Mouse (Mus musculus): Measurements from ENCODE around the gene AW011738.

The AW011738 gene

DNA sequence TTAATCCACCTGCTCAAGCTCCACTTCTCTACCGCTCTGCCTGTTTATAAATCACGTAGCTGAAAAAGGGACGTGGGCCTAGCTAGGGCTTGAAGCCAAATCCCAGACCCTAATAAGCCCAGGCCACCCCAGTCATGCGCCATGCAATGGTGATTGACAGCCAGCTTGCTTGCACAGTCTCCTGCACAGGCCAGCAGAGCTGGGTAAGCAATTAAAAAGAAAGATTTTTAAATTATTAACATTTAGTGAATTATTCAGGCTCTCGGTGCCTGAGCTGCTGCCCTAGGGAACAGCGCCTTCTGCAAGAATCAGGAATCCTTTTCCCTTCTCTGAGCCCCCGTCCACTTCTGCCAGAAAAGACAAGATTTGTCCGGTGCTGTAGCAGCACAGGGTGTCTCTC lies 48.0 kb downstream of the AW011738 start:
- no peak for DNase-seq

DNA sequence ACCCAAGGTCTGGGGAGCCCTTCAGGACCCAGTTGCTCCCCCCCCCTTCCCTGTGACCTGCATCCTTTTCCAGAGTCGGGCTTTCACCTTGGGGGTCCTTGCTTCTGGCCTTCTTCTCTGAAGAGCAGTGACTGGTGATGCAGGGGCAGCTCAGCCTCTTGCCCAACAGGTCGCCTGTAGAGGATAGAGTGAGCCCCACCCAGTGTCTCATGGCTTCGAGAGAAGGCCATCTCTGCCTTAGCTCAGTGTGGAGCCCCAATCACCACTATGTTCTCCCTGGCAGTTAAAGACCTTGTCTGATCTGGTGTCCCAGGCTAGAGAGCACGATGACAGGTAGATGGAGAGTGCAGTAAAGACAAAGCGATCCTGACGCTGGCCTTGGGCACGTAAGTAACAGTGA lies 49.0 kb downstream of the AW011738 start:
- DNase-seq: no peak

- DNase-seq: no peak
Observed at GRCm38 (mm10) chr4:156252619-156253018, 49.5 kb downstream of the AW011738 start.

DNA sequence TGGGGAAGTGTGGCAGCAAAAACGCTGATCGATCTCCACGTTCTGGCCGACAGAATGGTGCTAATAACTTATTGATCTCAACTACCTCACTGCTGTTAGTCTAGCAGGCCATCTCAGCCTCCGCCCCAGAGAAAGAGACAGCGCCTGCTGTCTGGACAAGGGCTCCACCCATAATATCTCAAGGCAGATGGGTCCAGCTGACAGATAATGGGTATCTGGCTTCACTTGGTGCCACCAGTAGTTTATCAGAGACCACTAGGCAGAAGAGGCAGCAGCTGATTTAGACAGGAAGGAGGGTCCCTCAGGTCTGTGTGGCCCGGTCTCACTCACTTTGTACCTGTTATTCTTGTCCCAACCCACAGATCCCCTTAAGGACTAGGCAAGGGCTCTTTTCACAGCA lies 49.9 kb downstream of the AW011738 start:
- DNase-seq: no peak

DNA sequence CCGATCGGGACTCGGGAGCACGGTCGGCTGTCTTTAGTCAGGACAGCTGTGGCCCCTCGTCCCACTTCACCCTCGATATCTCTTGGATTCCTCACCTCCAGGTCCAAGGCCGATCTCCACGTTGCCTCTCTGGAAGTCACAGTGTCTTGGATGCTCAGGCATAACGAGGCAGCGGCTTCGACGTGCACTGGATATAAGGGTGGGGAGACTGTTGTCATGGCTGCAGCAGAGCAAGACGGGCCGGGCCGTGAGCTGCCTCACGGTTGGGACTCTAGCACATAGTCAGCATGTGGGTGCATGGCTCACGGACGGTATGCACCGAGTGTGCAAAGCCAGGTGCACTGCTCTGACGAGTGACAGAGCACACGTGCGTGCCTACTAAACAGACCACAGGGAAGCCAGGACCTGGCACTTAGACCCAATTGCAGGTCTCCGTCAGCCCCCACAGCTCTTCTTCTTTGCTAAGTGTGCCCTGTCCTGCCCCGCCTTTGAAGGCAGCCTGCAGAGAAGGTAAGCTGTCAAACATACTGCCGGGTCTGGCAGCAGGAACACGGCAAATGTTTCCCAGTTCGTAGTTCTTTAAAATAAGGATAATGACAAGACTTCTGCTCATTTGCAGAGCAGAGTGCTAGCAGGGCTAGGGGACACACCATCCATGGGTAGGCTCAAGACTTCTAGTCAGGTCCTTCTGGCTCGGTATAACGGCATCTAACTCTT lies 51.4 kb downstream of the AW011738 start:
- DNase-seq: peak; percentile 26
